Mouse (Mus musculus): ENCODE measurements around the gene Slc7a5.

DNA sequence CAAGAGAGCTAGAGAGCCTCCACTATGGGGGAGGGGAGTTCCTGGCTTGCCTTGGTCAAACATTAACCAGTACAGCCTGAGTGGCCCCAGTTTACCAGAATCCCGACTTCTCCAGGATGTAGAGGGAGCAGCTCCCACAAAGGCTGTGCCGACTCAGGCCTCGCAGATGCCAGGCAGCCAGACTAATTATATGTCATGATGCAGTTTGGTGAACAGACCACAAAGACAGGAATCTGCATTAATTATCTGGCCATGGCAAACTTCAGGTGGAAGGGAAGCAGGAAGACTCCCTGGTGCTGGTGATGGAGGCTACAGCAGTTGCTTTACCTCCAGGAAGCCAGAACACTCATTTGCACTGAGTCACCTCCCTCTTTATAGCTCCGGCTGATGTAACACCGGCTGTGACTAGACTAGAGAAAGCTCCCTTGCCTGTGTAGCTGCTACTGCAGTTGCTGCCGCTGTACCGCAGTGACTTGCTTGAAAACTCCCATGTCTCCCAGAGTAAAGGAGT is 9.6 kb downstream of the Slc7a5 start:
- TF ChIP-seq CTCF (IDR thresholded peaks at IDR 0.05; ENCODE audit: control insufficient read depth, insufficient read depth, insufficient replicate concordance, low read depth, low read length) (no peak), POLR2A (IDR thresholded peaks at IDR 0.05; ENCODE audit: control insufficient read depth, low read depth, low read length) (no peak)

Measured in testis, adult 2 months (tissue).